In genomic region chr15:84986171-84987019, GRCm38 (mm10) we compare ENCODE assay signal across 9 mouse cellular contexts. TPM values are rescaled to one million over a fixed set of nuclear protein-coding genes. Genes with fewer than 3 reads are reported as not detected.
A peak's percentile ranks its signal among the peaks of the same experiment; 100 is the strongest.
DNase-seq lines count a peak whose midpoint lies in the region; ATAC-seq and TF ChIP-seq lines count a peak whose summit lies in the region.
"Had no signal": no experiment of that assay in that cellular context is flagged by ENCODE, and none has a peak within 500 bp of the region (broad histone marks: within the 10 kb centered on the region; RNA-seq: fewer than 3 reads in every experiment).

No protein-coding gene starts in this region.

- no peak for DNase-seq in heart, adult 2 months
- DNase-seq in heart, adult 9 months (ENCODE audit: low spot score in 2 of 2) = no peak
- no peak for DNase-seq in heart, postnatal 0 days (ENCODE audit: low spot score)
- DNase-seq in midbrain, embryonic 10.5 days (ENCODE audit: low spot score) = no peak
- no peak for DNase-seq in ovary, postnatal 36 days (ENCODE audit: low spot score)
- DNase-seq in T-cell, adult 2 months (ENCODE audit: low spot score) = no peak

- intact Hi-C loops in heart, adult 2 months (cut with DNase I) = loop anchor here (2.0 to 5.0 kb wide), 3 partner anchors 44 to 134 kb away; partner anchors contain the start of gene Nup50

- no peaks in the 10 kb centered on the region for H3K27me3 ChIP-seq in heart, adult 2 months (ENCODE audit: control insufficient read depth, insufficient read depth, low read length)
- no peaks in the 10 kb centered on the region for H3K27me3 ChIP-seq in ES-Bruce4 (ENCODE audit: control insufficient read depth, insufficient read depth, low read length, poor library complexity, severe bottlenecking)
- no peaks in the 10 kb centered on the region for H3K27me3 ChIP-seq in heart, postnatal 0 days (ENCODE audit: control insufficient read depth, insufficient read depth, low read length)
- H3K27me3 ChIP-seq in midbrain, embryonic 10.5 days (ENCODE audit: low read depth, poor library complexity, severe bottlenecking) = peaks cover 17% of the 10 kb centered on the region

- H3K4me1 ChIP-seq in heart, adult 2 months (ENCODE audit: control insufficient read depth, insufficient read depth, low read length) = peaks cover 14% of the 10 kb centered on the region
- peaks cover 3% of the 10 kb centered on the region for H3K4me1 ChIP-seq in ES-Bruce4 (ENCODE audit: control insufficient read depth, insufficient read depth, low read length)
- peaks cover 12% of the 10 kb centered on the region; the same call in 1 of the 2 replicates for H3K4me1 ChIP-seq in heart, postnatal 0 days (ENCODE audit: control insufficient read depth, insufficient read depth)
- peaks cover 55% of the 10 kb centered on the region for H3K4me1 ChIP-seq in midbrain, embryonic 10.5 days

- no peak for TF ChIP-seq POLR2A in heart, adult 2 months (IDR thresholded peaks at IDR 0.05; ENCODE audit: insufficient read depth, low read depth, low read length)
- no peak for TF ChIP-seq POLR2A in ES-Bruce4 (IDR thresholded peaks at IDR 0.05; ENCODE audit: insufficient read depth, low read length)

- H3K36me3 ChIP-seq in heart, adult 2 months (ENCODE audit: control insufficient read depth, insufficient read depth, low read length) = no peaks in the 10 kb centered on the region
- H3K36me3 ChIP-seq in ES-Bruce4 (ENCODE audit: control insufficient read depth, insufficient read depth, low read length, poor library complexity, severe bottlenecking) = no peaks in the 10 kb centered on the region
- no peaks in the 10 kb centered on the region for H3K36me3 ChIP-seq in heart, postnatal 0 days (replicated peaks; ENCODE audit: control insufficient read depth, insufficient read depth, low read length)
- peaks cover 8% of the 10 kb centered on the region; the same call in 1 of the 2 replicates for H3K36me3 ChIP-seq in midbrain, embryonic 10.5 days

- no peak overlapping the region for H3K27ac ChIP-seq in heart, adult 2 months
- no peak overlapping the region for H3K27ac ChIP-seq in ES-Bruce4 (ENCODE audit: insufficient read depth, low read length)
- no peak overlapping the region for H3K27ac ChIP-seq in heart, postnatal 0 days (ENCODE audit: low read depth)
- peak overlapping the region; percentile 88 for H3K27ac ChIP-seq in midbrain, embryonic 10.5 days (replicated peaks)

- H3K9me3 ChIP-seq in ES-Bruce4 (replicated peaks; ENCODE audit: control insufficient read depth, insufficient read depth, low read length, poor library complexity, severe bottlenecking) = no peaks in the 10 kb centered on the region
- H3K9me3 ChIP-seq in heart, postnatal 0 days (replicated peaks; ENCODE audit: control insufficient read depth, low read length) = no peaks in the 10 kb centered on the region
- H3K9me3 ChIP-seq in midbrain, embryonic 10.5 days (replicated peaks) = no peaks in the 10 kb centered on the region

- H3K4me3 ChIP-seq in heart, adult 2 months = no peak overlapping the region; the same call in 1 of the 2 replicates
- peak overlapping the region; percentile 79; the same call in 1 of the 2 replicates for H3K4me3 ChIP-seq in ES-Bruce4 (ENCODE audit: low read depth, low read length)
- H3K4me3 ChIP-seq in heart, postnatal 0 days (ENCODE audit: low read depth, low read length) = peak overlapping the region; percentile 65
- H3K4me3 ChIP-seq in midbrain, embryonic 10.5 days = peak overlapping the region; percentile 88

- peaks cover 4% of the 10 kb centered on the region for H3K79me2 ChIP-seq in heart, adult 2 months (replicated peaks; ENCODE audit: control insufficient read depth, insufficient read depth, low read length)

- TF ChIP-seq CTCF in heart, adult 2 months (IDR thresholded peaks at IDR 0.05) = no peak
- TF ChIP-seq CTCF in ES-Bruce4 (IDR thresholded peaks at IDR 0.05; ENCODE audit: low read depth, low read length) = no peak
- TF ChIP-seq CTCF in heart, postnatal 0 days (IDR thresholded peaks at IDR 0.05; ENCODE audit: low read depth) = no peak

- H3K9ac ChIP-seq in heart, adult 2 months (ENCODE audit: low read depth, low read length) = peak overlapping the region; percentile 13; the same call in 1 of the 2 replicates
- H3K9ac ChIP-seq in ES-Bruce4 (ENCODE audit: low read depth, poor library complexity, severe bottlenecking) = no peak overlapping the region
- H3K9ac ChIP-seq in heart, postnatal 0 days (replicated peaks; ENCODE audit: low read depth, low read length) = no peak overlapping the region

- 63% methylated on average over 4 of the region's 4 CpGs for WGBS in heart, adult 2 months
- 74% methylated on average over 4 of the region's 4 CpGs for WGBS in heart, postnatal 0 days
- 71% methylated on average over 4 of the region's 4 CpGs for WGBS in midbrain, embryonic 10.5 days

- no peak for TF ChIP-seq EP300 in heart, adult 2 months (IDR thresholded peaks at IDR 0.05; ENCODE audit: insufficient read depth, low read depth, low read length)
- TF ChIP-seq EP300 in ES-Bruce4 (IDR thresholded peaks at IDR 0.05; ENCODE audit: insufficient read depth, low read depth, low read length) = no peak
- no peak for TF ChIP-seq EP300 in heart, postnatal 0 days (IDR thresholded peaks at IDR 0.05; ENCODE audit: low read depth)

- H3K4me2 ChIP-seq in heart, postnatal 0 days (ENCODE audit: low read depth, low read length) = peak overlapping the region; percentile 86

- ATAC-seq in heart, postnatal 0 days (ENCODE audit: insufficient read depth, low read depth) = no peak
- ATAC-seq in monocyte, adult 5-6 weeks (replicated peaks; ENCODE audit: insufficient number of reproducible peaks, low FRiP score, low TSS enrichment, poor library complexity, severe bottlenecking) = no peak

RNA-seq across cellular contexts. Expression of gene 5031439G07Rik, which starts 2.0 kb away (rescaled TPM):
- total RNA-seq in heart, adult 2 months (2021) = 10 to 100 TPM; 28.9 to 36.1 TPM
- 13.1 and 15.8 TPM in 2 replicates for polyA plus RNA-seq in heart, adult 2 months (2012; rRNA removed)
- polyA plus RNA-seq in ES-Bruce4 (2011; ENCODE audit: insufficient read depth, insufficient read length, low read depth, missing spikeins) = 20.8 and 26.5 TPM in 2 replicates
- total RNA-seq in heart, postnatal 0 days (2014; rRNA removed; ENCODE audit: low replicate concordance) = 18.7 and 27.3 TPM in 2 replicates
- 2.2 TPM in 2 replicates for polyA plus RNA-seq in heart, postnatal 0 days (2015; fragmentation: Nextera tagmentation; extraction: Ambion mirVana)
- polyA plus RNA-seq in midbrain, embryonic 10.5 days (2016; fragmentation: Nextera tagmentation; extraction: Ambion mirVana) = 10.1 and 10.8 TPM in 2 replicates
- 45.7 to 67.3 TPM (median 62.2 TPM) in 3 replicates for total RNA-seq in monocyte, adult 5-6 weeks (2017)

RNA-seq across cellular contexts. Expression of gene Upk3a, which starts 30.5 kb away (rescaled TPM):
- not detected for total RNA-seq in heart, adult 2 months (2021)
- polyA plus RNA-seq in heart, adult 2 months (2012; rRNA removed) = 0.39 TPM in 1 of 2 replicates, not detected in the other
- not detected in 2 replicates for polyA plus RNA-seq in ES-Bruce4 (2011; ENCODE audit: insufficient read depth, insufficient read length, low read depth, missing spikeins)
- total RNA-seq in heart, postnatal 0 days (2014; rRNA removed; ENCODE audit: low replicate concordance) = 0.27 and 125 TPM in 2 replicates
- polyA plus RNA-seq in heart, postnatal 0 days (2015; fragmentation: Nextera tagmentation; extraction: Ambion mirVana) = 0.11 TPM in 1 of 2 replicates, not detected in the other
- 0.16 TPM in 1 of 2 replicates, not detected in the other for polyA plus RNA-seq in midbrain, embryonic 10.5 days (2016; fragmentation: Nextera tagmentation; extraction: Ambion mirVana)
- total RNA-seq in monocyte, adult 5-6 weeks (2017) = not detected in 3 replicates
- total RNA-seq: liver, adult 2 months had no signal
- polyA plus RNA-seq: liver, adult 2 months had no signal

RNA-seq across cellular contexts. Expression of gene Fam118a, which starts 42.4 kb away (rescaled TPM):
- 1 to 10 TPM; 6.1 to 6.3 TPM for total RNA-seq in heart, adult 2 months (2021)
- polyA plus RNA-seq in heart, adult 2 months (2012; rRNA removed) = 4.7 and 6.3 TPM in 2 replicates
- polyA plus RNA-seq in ES-Bruce4 (2011; ENCODE audit: insufficient read depth, insufficient read length, low read depth, missing spikeins) = 32.3 and 32.4 TPM in 2 replicates
- 9.9 and 11.1 TPM in 2 replicates for total RNA-seq in heart, postnatal 0 days (2014; rRNA removed; ENCODE audit: low replicate concordance)
- 10.5 and 11.5 TPM in 2 replicates for polyA plus RNA-seq in heart, postnatal 0 days (2015; fragmentation: Nextera tagmentation; extraction: Ambion mirVana)
- polyA plus RNA-seq in midbrain, embryonic 10.5 days (2016; fragmentation: Nextera tagmentation; extraction: Ambion mirVana) = 33.1 and 34.9 TPM in 2 replicates
- 7.9 to 12.5 TPM (median 12.3 TPM) in 3 replicates for total RNA-seq in monocyte, adult 5-6 weeks (2017)
